Mouse (Mus musculus): ENCODE measurements around the gene Kcnk2. TPM values are rescaled to one million over a fixed set of nuclear protein-coding genes. Genes with fewer than 3 reads are reported as not detected.

Kcnk2 gene
- polyA plus RNA-seq (2015; fragmentation: Nextera tagmentation; extraction: Ambion mirVana): 8.7 and 10.0 TPM in 2 replicates

DNA sequence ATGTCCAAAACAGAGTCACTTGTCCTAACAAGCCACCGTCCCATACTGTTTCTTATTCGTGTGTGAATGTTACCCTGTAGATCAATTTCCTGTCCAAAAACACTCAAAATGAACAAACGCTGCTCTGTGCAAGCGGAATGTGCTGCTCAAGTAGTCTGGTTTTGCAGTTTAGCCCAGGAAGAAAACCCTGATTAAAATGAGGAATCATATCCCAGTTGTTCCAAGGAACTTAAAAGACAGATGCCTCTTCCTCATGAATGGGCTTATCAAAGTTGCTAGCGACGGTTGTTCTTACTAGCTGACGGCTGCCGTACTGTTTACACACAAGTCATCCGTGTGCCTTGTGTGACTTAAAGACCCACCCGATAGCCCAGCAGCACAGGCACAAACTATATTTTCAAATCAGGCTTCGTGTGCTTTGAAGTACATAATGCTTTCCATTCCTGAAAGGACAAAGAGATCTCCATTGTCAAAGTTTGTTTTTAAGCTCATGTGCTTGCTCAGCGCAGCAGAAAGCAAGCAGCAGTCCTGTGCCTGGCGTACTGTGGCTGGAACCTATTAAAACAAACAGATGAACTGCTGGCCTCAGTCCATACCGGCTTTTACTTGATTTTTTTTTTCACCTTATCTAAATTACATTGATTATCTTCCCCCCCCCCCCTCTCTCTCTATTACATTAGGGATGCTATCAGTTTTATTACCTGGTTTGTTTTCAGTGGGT is at the start of gene Kcnk2:
Gene Kcnk2 (minus strand): TSS at position 51 of the 721 bp plus-strand sequence.

Small RNA genes lying within 50 kb of the gene (microRNA-seq; reads per million reads assigned to microRNA genes)
- not detected for gene Gm24092 (ENCODE audit: borderline replicate concordance, insufficient number of aligned reads)

Data from adrenal gland, postnatal 0 days (tissue).